8 mouse cellular contexts compared by ENCODE assay signal in genomic region chr4:62998908-62999307, GRCm38 (mm10). TPM values are rescaled to one million over a fixed set of nuclear protein-coding genes. Genes with fewer than 3 reads are reported as not detected.
DNase-seq lines count a peak whose midpoint lies in the region; ATAC-seq and TF ChIP-seq lines count a peak whose summit lies in the region.

No protein-coding gene starts in this region.

- no peaks in the 10 kb centered on the region for H3K9me3 ChIP-seq in lung, postnatal 0 days (ENCODE audit: low read length)
- no peaks in the 10 kb centered on the region for H3K9me3 ChIP-seq in embryonic facial prominence, embryonic 14.5 days (ENCODE audit: control insufficient read depth, low read length)
- H3K9me3 ChIP-seq in hindbrain, embryonic 13.5 days, result no peaks in the 10 kb centered on the region
- H3K9me3 ChIP-seq in liver, embryonic 15.5 days (replicated peaks), result no peaks in the 10 kb centered on the region

- peak overlapping the region; percentile 57; the same call in 1 of the 2 replicates for H3K27ac ChIP-seq in lung, postnatal 0 days (ENCODE audit: low read length)
- H3K27ac ChIP-seq in embryonic facial prominence, embryonic 14.5 days (replicated peaks; ENCODE audit: low read depth, low read length), result peak overlapping the region; percentile 81
- H3K27ac ChIP-seq in hindbrain, embryonic 13.5 days, result peak overlapping the region; percentile 74
- H3K27ac ChIP-seq in liver, embryonic 15.5 days (replicated peaks), result peak overlapping the region; percentile 74

- H3K27me3 ChIP-seq in lung, postnatal 0 days (replicated peaks; ENCODE audit: insufficient read depth, low read length), result no peaks in the 10 kb centered on the region
- H3K27me3 ChIP-seq in embryonic facial prominence, embryonic 14.5 days (replicated peaks; ENCODE audit: control insufficient read depth, insufficient read depth, low read length), result no peaks in the 10 kb centered on the region
- no peaks in the 10 kb centered on the region for H3K27me3 ChIP-seq in hindbrain, embryonic 13.5 days
- H3K27me3 ChIP-seq in liver, embryonic 15.5 days, result no peaks in the 10 kb centered on the region

- WGBS in lung, postnatal 0 days, result 21% methylated on average over 6 of the region's 6 CpGs
- 38% methylated on average over 6 of the region's 6 CpGs for WGBS in lung, adult 2 months
- 28% methylated on average over 6 of the region's 6 CpGs for WGBS in embryonic facial prominence, embryonic 14.5 days
- 41% methylated on average over 6 of the region's 6 CpGs for WGBS in hindbrain, embryonic 13.5 days
- WGBS in liver, embryonic 15.5 days (ENCODE audit: insufficient replicate concordance), result 49% methylated on average over 6 of the region's 6 CpGs

- peaks cover 13% of the 10 kb centered on the region; the same call in 1 of the 2 replicates for H3K4me1 ChIP-seq in lung, postnatal 0 days (ENCODE audit: insufficient read depth, low read depth, low read length)
- no peaks in the 10 kb centered on the region; the same call in 1 of the 2 replicates for H3K4me1 ChIP-seq in lung, adult 2 months (ENCODE audit: control insufficient read depth, insufficient read depth, low read length)
- H3K4me1 ChIP-seq in embryonic facial prominence, embryonic 14.5 days (ENCODE audit: control insufficient read depth, insufficient read depth, low read length), result peaks cover 30% of the 10 kb centered on the region
- H3K4me1 ChIP-seq in hindbrain, embryonic 13.5 days (replicated peaks), result peaks cover 58% of the 10 kb centered on the region
- H3K4me1 ChIP-seq in liver, embryonic 15.5 days (replicated peaks), result peaks cover 22% of the 10 kb centered on the region

- peak; percentile 51 for ATAC-seq in lung, postnatal 0 days
- peak; percentile 54 for ATAC-seq in embryonic facial prominence, embryonic 14.5 days (ENCODE audit: low read depth)
- ATAC-seq in hindbrain, embryonic 13.5 days (ENCODE audit: low FRiP score), result peak; percentile 55; the same call in 1 of the 2 replicates
- ATAC-seq in liver, embryonic 15.5 days (ENCODE audit: insufficient read depth), result no peak
- ATAC-seq in inflammation-experienced regulatory T-cells, adult 6 months, result no peak

- no peaks in the 10 kb centered on the region for H3K36me3 ChIP-seq in lung, postnatal 0 days (ENCODE audit: insufficient read depth, low read length)
- H3K36me3 ChIP-seq in embryonic facial prominence, embryonic 14.5 days (ENCODE audit: control insufficient read depth, insufficient read depth, low read length), result peaks cover 10% of the 10 kb centered on the region; the same call in 1 of the 2 replicates
- H3K36me3 ChIP-seq in hindbrain, embryonic 13.5 days, result peaks cover 12% of the 10 kb centered on the region
- H3K36me3 ChIP-seq in liver, embryonic 15.5 days (replicated peaks), result no peaks in the 10 kb centered on the region

- no peak overlapping the region for H3K4me2 ChIP-seq in lung, postnatal 0 days (replicated peaks; ENCODE audit: low read depth, low read length)
- H3K4me2 ChIP-seq in embryonic facial prominence, embryonic 14.5 days (ENCODE audit: low read depth, low read length), result peak overlapping the region; percentile 28
- no peak overlapping the region for H3K4me2 ChIP-seq in hindbrain, embryonic 13.5 days
- no peak overlapping the region for H3K4me2 ChIP-seq in liver, embryonic 15.5 days

- no peak for TF ChIP-seq EP300 in lung, postnatal 0 days (IDR thresholded peaks at IDR 0.05)

- H3K4me3 ChIP-seq in lung, postnatal 0 days (ENCODE audit: low read depth, low read length), result no peak overlapping the region
- no peak overlapping the region for H3K4me3 ChIP-seq in lung, adult 2 months (replicated peaks; ENCODE audit: extremely low read depth, low read depth, low read length)
- no peak overlapping the region for H3K4me3 ChIP-seq in embryonic facial prominence, embryonic 14.5 days (ENCODE audit: low read depth, low read length)
- no peak overlapping the region for H3K4me3 ChIP-seq in hindbrain, embryonic 13.5 days
- no peak overlapping the region for H3K4me3 ChIP-seq in liver, embryonic 15.5 days (replicated peaks)

- no peak for TF ChIP-seq POLR2A in lung, adult 2 months (IDR thresholded peaks at IDR 0.05; ENCODE audit: borderline replicate concordance, extremely low read depth, low read depth, low read length)

- peak; percentile 65 for DNase-seq in lung, postnatal 0 days (ENCODE audit: low spot score)
- no peak for DNase-seq in lung, adult 2 months
- DNase-seq in embryonic facial prominence, embryonic 14.5 days (ENCODE audit: low spot score), result peak; percentile 82
- DNase-seq in left cerebral cortex, adult 11 months (ENCODE audit: low spot score), result no peak
- no peak for DNase-seq in left cerebral cortex, adult 18-20 months (ENCODE audit: low spot score in 2 of 2)

- H3K9ac ChIP-seq in lung, postnatal 0 days (replicated peaks; ENCODE audit: low read depth), result no peak overlapping the region
- peak overlapping the region; percentile 39; the same call in 1 of the 2 replicates for H3K9ac ChIP-seq in embryonic facial prominence, embryonic 14.5 days (ENCODE audit: low read depth, low read length)
- no peak overlapping the region for H3K9ac ChIP-seq in hindbrain, embryonic 13.5 days
- no peak overlapping the region for H3K9ac ChIP-seq in liver, embryonic 15.5 days

- TF ChIP-seq CTCF in lung, postnatal 0 days (IDR thresholded peaks at IDR 0.05), result no peak
- TF ChIP-seq CTCF in lung, adult 2 months (IDR thresholded peaks at IDR 0.05; ENCODE audit: insufficient read depth, low read length), result no peak

RNA-seq across cellular contexts. Expression of gene Zfp618, which starts 33.5 kb away (rescaled TPM):
- polyA plus RNA-seq in lung, postnatal 0 days (2015; fragmentation: Nextera tagmentation; extraction: Ambion mirVana), result 7.2 and 7.9 TPM in 2 replicates
- 1.5 and 1.6 TPM in 2 replicates for polyA plus RNA-seq in lung, adult 2 months (2012; rRNA removed)
- 17.6 and 22.7 TPM in 2 replicates for polyA plus RNA-seq in embryonic facial prominence, embryonic 14.5 days (2014; fragmentation: Nextera tagmentation; extraction: Ambion mirVana)
- 37.9 and 41.5 TPM in 2 replicates for polyA plus RNA-seq in hindbrain, embryonic 13.5 days (2015; fragmentation: Nextera tagmentation; extraction: Ambion mirVana)
- 4.3 and 5.6 TPM in 2 replicates for polyA plus RNA-seq in liver, embryonic 15.5 days (2015; fragmentation: Nextera tagmentation; extraction: Ambion mirVana)
- under 1 TPM in 2 of 3 experiments, not detected in 1; 0.05 to 0.31 TPM for polyA plus RNA-seq in inflammation-experienced regulatory T-cells, adult 6 months (2017; shearing (Covaris generic))
- total RNA-seq in left cerebral cortex, adult 18-20 months (2021), result 1 to 10 TPM; 5.5 to 6.0 TPM

Comparison
In these comparisons a context has a peak if more than half of its experiments do, and no peak if none do; other contexts are left out.
1. DNase-seq: peak in lung, postnatal 0 days (single experiment) and embryonic facial prominence, embryonic 14.5 days (single experiment); none in lung, adult 2 months (single experiment), left cerebral cortex, adult 11 months (single experiment) and left cerebral cortex, adult 18-20 months (0 of 2).
2. ATAC-seq: peak in lung, postnatal 0 days (single experiment), embryonic facial prominence, embryonic 14.5 days (single experiment) and hindbrain, embryonic 13.5 days (single experiment); none in liver, embryonic 15.5 days (single experiment) and inflammation-experienced regulatory T-cells, adult 6 months (single experiment).
3. Peak in every context shown above with its lines, with median percentiles within 50 percentile points of each other: H3K27ac ChIP-seq.